Mouse (Mus musculus) liver, postnatal 0 days (tissue): ENCODE measurements around the gene Sept8. TPM values are rescaled to one million over a fixed set of nuclear protein-coding genes. Genes with fewer than 3 reads are reported as not detected.
A peak's percentile ranks its signal among the peaks of the same experiment; 100 is the strongest.

Experiments
- ATAC-seq: fragments of 200-750 bp; cut with Nextera tagmentation; 2 replicates; pipeline ENCODE4 v1.8.0; 2017; ENCODE audit warnings: mild to moderate bottlenecking, moderate library complexity
- DNase-seq: peaks from one replicate; pipeline ENCODE4 v3.0.0-alpha.2; 2016
- H3K27ac ChIP-seq: fragments of 300-500 bp; sonication (generic); 2 replicates; pipeline ENCODE4 v1.5.1; 2014; ENCODE audit warnings: antibody characterized with exemption, moderate library complexity, mild to moderate bottlenecking, low read depth
- H3K27me3 ChIP-seq: fragments of 300-500 bp; sonication (generic); 2 replicates; pipeline ENCODE4 v1.6.1; 2014; ENCODE audit warnings: low read length, control low read depth, mixed read lengths; ENCODE audit not compliant: insufficient read depth
- H3K36me3 ChIP-seq: fragments of 300-500 bp; sonication (generic); replicated peaks from 2 replicates; pipeline ENCODE4 v1.6.1; 2014; ENCODE audit warnings: mild to moderate bottlenecking, control low read depth, low read length, moderate library complexity, mixed read lengths; ENCODE audit not compliant: insufficient read depth
- H3K4me1 ChIP-seq: fragments of 300-500 bp; sonication (generic); 2 replicates; pipeline ENCODE4 v1.6.1; 2014; ENCODE audit warnings: antibody characterized with exemption, mild to moderate bottlenecking, control low read depth; ENCODE audit not compliant: insufficient read depth
- H3K4me2 ChIP-seq: fragments of 300-500 bp; sonication (generic); 2 replicates; pipeline ENCODE4 v1.6.1; 2014; ENCODE audit warnings: low read depth, mild to moderate bottlenecking, low read length, moderate library complexity, mixed read lengths
- H3K4me3 ChIP-seq: fragments of 300-500 bp; sonication (generic); 2 replicates; pipeline ENCODE4 v1.5.1; 2014; ENCODE audit warnings: low read depth, low read length
- H3K9ac ChIP-seq: fragments of 300-500 bp; sonication (generic); replicated peaks from 2 replicates; pipeline ENCODE4 v1.6.1; 2014; ENCODE audit warnings: mild to moderate bottlenecking, moderate library complexity
- H3K9me3 ChIP-seq: fragments of 300-500 bp; sonication (generic); 2 replicates; pipeline ENCODE4 v1.6.1; 2016; ENCODE audit warnings: mild to moderate bottlenecking, control low read depth, low read length, mixed read lengths
- CTCF ChIP-seq: sonication (generic); IDR thresholded peaks from 2 replicates; pipeline ENCODE4 v1.5.1; 2016; ENCODE audit warnings: antibody characterized with exemption, low read depth
- EP300 ChIP-seq: IDR thresholded peaks from 2 replicates; pipeline ENCODE4 v1.6.1; 2016; ENCODE audit warnings: antibody characterized with exemption, low read depth, mild to moderate bottlenecking
- WGBS: fragments of 180-500 bp; shearing (Covaris S2); extraction: QIAGEN DNeasy Blood & Tissue Kit; methylation state at CpG from one replicate; pipeline ENCODE4 v1.1.7; 2014; ENCODE audit not compliant: insufficient replicate concordance; 5-methylcytosine and 5-hydroxymethylcytosine counted together
- polyA plus RNA-seq: library from polyadenylated mRNA; unstranded; fragments of >200 nt; fragmentation: Nextera tagmentation; extraction: Ambion mirVana; gene quantifications from 2 replicates; pipeline ENCODE4 v1.2.1, GENCODE M21; 2015

Sept8 gene
- polyA plus RNA-seq, 1 experiment from 2014 or later: 7.2 TPM

- Histone ChIP-seq H3K9ac (peak overlapping the region; percentile 22; the same call in 1 of the 2 replicates), H3K4me2 (peak overlapping the region; percentile 55), H3K4me3 (peak overlapping the region; percentile 23; the same call in 1 of the 2 replicates), H3K27me3 (peaks cover 37% of the 10 kb centered on the region), H3K4me1 (peaks cover 27% of the 10 kb centered on the region), H3K27ac (peak overlapping the region; percentile 96), H3K9me3 (no peaks in the 10 kb centered on the region), H3K36me3 (no peaks in the 10 kb centered on the region)
- TF ChIP-seq EP300 (peak; percentile 44), CTCF (no peak)
- ATAC-seq (peak; percentile 71), DNase-seq (peak; percentile 44)
- 42% methylated on average over 9 of the region's 9 CpGs for WGBS
Observed at GRCm38 (mm10) chr11:53483159-53483891, 35.7 kb upstream of the Sept8 start.

GRCm38 (mm10) chr11:53485719-53486118, 33.3 kb upstream of the Sept8 start:
- Histone ChIP-seq H3K36me3 (no peaks in the 10 kb centered on the region), H3K9me3 (no peaks in the 10 kb centered on the region), H3K27ac (no peak overlapping the region), H3K4me3 (no peak overlapping the region), H3K4me1 (peaks cover 15% of the 10 kb centered on the region), H3K4me2 (no peak overlapping the region), H3K9ac (no peak overlapping the region), H3K27me3 (peaks cover 16% of the 10 kb centered on the region)
- DNase-seq (no peak), ATAC-seq (no peak)
- peak; percentile 77 for TF ChIP-seq CTCF
- no peak for TF ChIP-seq EP300
- 35% methylated on average over 3 of the region's 3 CpGs for WGBS

- Histone ChIP-seq H3K9me3 (no peaks in the 10 kb centered on the region), H3K9ac (no peak overlapping the region), H3K4me3 (no peak overlapping the region), H3K36me3 (no peaks in the 10 kb centered on the region), H3K4me1 (peaks cover 13% of the 10 kb centered on the region), H3K27me3 (peaks cover 12% of the 10 kb centered on the region), H3K4me2 (no peak overlapping the region), H3K27ac (no peak overlapping the region)
- TF ChIP-seq EP300: no peak
- DNase-seq: no peak
- WGBS: 70% methylated on average over 3 of the region's 3 CpGs
- no peak for ATAC-seq
Observed at GRCm38 (mm10) chr11:53486351-53486750, 32.7 kb upstream of the Sept8 start.

- TF ChIP-seq EP300: no peak
- WGBS: 14% methylated on average over 27 of the region's 27 CpGs
- no peak overlapping the region for H3K4me3 ChIP-seq
- H3K4me2 ChIP-seq: peak overlapping the region; percentile 44
- no peak overlapping the region for H3K9ac ChIP-seq
- H3K27ac ChIP-seq: no peak overlapping the region
- DNase-seq (peak; percentile 70), ATAC-seq (peak; percentile 39; the same call in 1 of the 2 replicates)
- no peaks in the 10 kb centered on the region for H3K9me3 ChIP-seq
- no peaks in the 10 kb centered on the region for H3K36me3 ChIP-seq
- H3K27me3 ChIP-seq: peaks cover 12% of the 10 kb centered on the region
- peaks cover 11% of the 10 kb centered on the region for H3K4me1 ChIP-seq
Observed at GRCm38 (mm10) chr11:53486822-53487594, 32.0 kb upstream of the Sept8 start.

DNA sequence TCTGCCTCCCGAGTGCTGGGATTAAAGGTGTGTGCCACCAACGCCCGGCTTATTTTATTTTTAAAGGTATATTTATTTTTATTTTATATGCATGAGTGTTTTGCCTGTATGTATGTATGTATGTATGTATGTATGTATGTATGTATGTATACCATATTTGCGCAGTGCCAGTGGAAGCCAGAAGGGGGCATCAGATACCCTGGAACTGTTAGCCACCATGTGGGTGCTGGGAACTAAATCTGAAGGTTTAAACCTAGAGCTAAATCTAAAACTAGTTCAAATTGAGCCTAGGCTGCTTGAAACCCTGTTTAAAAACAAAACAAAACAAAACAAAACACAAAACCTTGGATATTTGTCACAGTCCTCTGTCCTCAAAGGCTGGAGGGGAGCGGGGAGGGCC, 30.1 kb upstream of the Sept8 start:
- H3K4me2 ChIP-seq: no peak overlapping the region
- peaks cover 12% of the 10 kb centered on the region for H3K27me3 ChIP-seq
- H3K9me3 ChIP-seq: no peaks in the 10 kb centered on the region
- WGBS: 96% methylated on average over 5 of the region's 5 CpGs
- DNase-seq (no peak), ATAC-seq (no peak)
- no peak overlapping the region for H3K4me3 ChIP-seq
- H3K4me1 ChIP-seq: peaks cover 11% of the 10 kb centered on the region
- H3K27ac ChIP-seq: no peak overlapping the region
- peak; percentile 37 for TF ChIP-seq CTCF
- no peak for TF ChIP-seq EP300
- no peak overlapping the region for H3K9ac ChIP-seq
- no peaks in the 10 kb centered on the region for H3K36me3 ChIP-seq

DNA sequence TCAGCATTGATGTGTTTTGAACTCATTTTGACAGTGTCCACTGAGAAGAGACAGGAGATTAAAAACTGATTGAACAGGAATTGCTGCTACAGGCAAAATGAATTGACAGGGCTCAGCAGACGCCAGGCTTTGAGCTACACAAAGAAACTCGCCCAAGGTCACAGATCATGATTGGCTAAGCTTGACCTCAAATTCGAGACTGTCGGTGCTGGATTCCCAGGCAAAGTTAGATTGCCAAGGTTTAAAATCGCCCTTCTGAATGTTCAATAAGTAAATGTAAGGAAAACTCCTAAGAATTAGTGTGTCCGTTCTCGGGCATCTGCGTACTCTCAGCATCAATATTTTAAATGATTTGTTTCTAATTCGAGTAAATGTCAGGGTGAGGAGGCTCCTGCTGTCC, 29.6 kb upstream of the Sept8 start:
- Histone ChIP-seq H3K27ac (no peak overlapping the region), H3K36me3 (no peaks in the 10 kb centered on the region), H3K4me2 (no peak overlapping the region), H3K4me1 (peaks cover 11% of the 10 kb centered on the region), H3K4me3 (no peak overlapping the region), H3K27me3 (peaks cover 12% of the 10 kb centered on the region), H3K9me3 (no peaks in the 10 kb centered on the region), H3K9ac (no peak overlapping the region)
- TF ChIP-seq EP300 (no peak), CTCF (no peak)
- ATAC-seq (no peak), DNase-seq (no peak)
- 75% methylated on average over 9 of the region's 9 CpGs for WGBS
